Mouse (Mus musculus): ENCODE measurements around the gene Ets1.

- TF ChIP-seq CTCF (IDR thresholded peaks at IDR 0.05; ENCODE audit: low read depth, low read length), result no peak
- TF ChIP-seq GATA1 (IDR thresholded peaks at IDR 0.05; ENCODE audit: borderline replicate concordance, low read length), result no peak
- TF ChIP-seq TAL1 (conservative IDR thresholded peaks at IDR 0.05; ENCODE audit: low read depth, low read length), result no peak
- no peak for TF ChIP-seq GATA2 (IDR thresholded peaks at IDR 0.05; ENCODE audit: borderline replicate concordance, low read depth, low read length)
Observed at GRCm38 (mm10) chr9:32685793-32686558, 50.0 kb downstream of the Ets1 start.

Measured in G1E (cell line).